Mouse (Mus musculus): ENCODE measurements at regions not wholly inside any gene's neighbourhood (a gene's known extent, or its start where the extent isn't known, plus 50 kb on each side); places are given as distances from the start of the nearest gene placed in this dataset.

GRCm38 (mm10) chr10:111592416-111593149 lies 86.5 kb downstream of the Phlda1 start:
- peak; percentile 21 for DNase-seq

DNA sequence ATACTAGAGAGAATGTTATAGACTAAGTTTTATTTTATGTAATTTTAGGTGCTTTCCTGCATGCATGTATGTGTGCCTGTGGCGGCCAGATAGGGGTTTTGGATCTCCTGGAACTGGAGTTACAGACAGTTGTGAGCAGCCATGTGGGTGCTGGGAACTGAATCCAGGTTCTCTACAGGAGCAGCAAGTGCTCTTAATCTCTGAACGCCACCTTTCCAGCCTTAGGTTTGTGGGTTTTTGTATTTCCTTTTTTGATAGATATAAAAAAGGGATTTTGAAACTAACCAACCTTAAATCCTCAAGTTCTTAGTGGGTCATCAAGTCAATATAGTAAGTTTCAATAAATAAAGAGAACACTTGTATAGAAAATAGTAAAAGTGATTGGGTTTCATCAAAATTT lies 87.2 kb downstream of the Phlda1 start:
- DNase-seq, result no peak

DNA sequence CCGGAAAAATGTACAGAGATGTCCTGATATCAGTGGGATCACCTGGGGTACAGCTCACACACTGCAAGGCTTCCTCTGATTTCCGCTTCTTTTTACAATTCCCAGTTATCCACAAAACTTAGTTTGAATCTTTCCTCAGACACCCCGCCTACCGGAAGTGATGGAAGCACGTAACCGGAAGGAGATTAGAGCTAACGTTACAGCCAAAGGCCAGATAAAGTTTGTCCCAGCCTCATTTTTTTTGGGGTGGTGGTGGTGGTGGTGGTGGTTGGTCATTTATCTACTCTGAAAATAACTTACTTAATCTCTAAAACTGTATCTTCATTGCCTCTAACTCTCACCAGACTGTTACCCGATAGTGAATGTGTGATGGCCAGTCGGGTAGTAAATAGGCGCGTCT lies 88.1 kb downstream of the Phlda1 start:
- DNase-seq, result peak; percentile 90

DNA sequence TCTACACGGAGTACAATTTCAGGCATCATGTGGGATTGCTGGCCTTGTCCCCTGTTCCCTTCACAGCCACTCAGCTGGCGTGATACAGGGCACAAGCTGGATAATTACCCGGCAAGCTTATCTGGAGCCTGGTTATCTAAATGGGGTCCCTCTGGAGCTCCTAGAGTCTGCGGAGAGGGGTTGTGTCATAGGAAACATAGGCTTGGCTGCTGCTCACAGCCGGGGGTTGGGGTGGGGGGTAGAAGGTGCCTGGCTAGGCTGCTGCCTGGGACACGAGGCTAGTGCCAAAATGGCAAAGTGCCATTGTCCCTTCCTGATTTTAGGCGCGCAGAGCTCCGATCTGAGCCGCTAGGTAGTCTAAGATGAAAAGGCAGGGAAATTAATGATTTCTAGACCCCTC lies 88.6 kb downstream of the Phlda1 start:
- peak; percentile 97 for DNase-seq

- DNase-seq, result peak; percentile 84
Measured at GRCm38 (mm10) chr10:111595513-111595995, 89.5 kb downstream of the Phlda1 start.

- DNase-seq, result peak; percentile 69
Measured at GRCm38 (mm10) chr10:111598650-111599049, 92.6 kb downstream of the Phlda1 start.

DNA sequence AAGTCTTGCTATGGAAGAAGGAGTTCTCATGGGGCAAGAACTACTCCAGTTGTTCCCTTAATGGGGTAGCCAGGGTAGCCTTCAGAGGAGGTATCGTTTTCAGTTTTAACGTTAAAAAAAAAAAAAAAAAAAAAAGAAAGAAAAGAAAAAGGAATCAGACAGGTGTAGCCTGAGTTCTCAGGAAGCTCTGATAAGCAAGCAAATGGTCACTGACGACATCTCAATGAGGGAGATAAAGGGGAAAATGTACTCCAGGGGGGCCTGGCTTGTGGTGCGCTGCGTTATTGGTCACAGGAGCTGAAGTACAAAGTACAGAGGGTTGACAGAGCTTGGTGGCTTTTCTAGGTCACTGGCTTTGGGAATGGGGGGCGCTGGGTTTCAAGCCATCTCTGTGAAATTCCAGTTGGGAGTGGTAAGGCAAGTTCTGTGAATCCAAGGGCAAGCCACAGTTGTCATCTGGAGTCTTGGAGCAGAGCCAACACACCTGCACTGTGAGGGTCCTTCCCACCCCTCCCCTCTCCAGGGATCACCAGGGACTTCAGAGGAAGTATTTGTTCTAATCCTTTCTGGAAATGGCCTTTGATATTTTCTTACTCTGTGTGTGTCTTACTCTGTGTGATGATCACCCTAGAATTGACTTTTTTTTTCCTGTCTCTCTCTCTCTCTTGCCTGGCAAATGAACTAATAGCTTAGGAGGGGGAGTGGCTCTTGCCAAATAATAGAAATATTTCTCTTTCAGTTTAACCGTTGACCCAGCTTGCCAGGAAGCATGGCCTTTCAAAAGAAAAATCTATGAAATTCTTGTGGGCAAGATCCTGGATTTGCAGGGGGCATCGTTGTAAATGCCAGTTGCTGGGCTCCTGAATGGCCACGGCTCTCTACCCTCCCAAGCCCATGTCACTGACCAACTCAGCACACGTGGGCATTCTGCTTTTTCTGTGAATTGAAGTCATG lies 93.5 kb downstream of the Phlda1 start:
- peak; percentile 81 for DNase-seq

GRCm38 (mm10) chr10:111600251-111600620 lies 94.2 kb downstream of the Phlda1 start:
- peak; percentile 93 for DNase-seq

- peak; percentile 99 for DNase-seq
Measured at GRCm38 (mm10) chr10:111600677-111601099, 94.6 kb downstream of the Phlda1 start.

DNA sequence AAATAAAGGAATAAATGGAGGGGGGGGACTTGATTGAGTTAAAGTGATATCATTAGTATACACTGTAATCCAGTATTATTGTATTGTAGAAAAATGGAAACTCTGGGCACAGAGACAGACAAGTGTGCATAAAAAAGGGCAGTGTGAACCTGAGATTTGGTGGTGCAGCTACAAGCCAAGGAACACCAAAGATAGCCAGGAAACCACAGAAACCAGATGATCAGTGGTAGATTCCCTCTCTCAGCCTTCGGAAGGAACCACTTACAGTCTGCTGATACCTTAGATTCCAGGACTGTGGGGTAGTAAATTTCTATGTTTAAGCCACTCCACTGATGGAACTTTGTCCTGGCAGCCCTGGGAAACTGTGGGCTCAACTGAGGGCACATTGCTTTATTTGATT lies 97.1 kb downstream of the Phlda1 start:
- DNase-seq, result peak; percentile 40

GRCm38 (mm10) chr10:111607381-111607780 lies 101.3 kb downstream of the Phlda1 start:
- peak; percentile 39 for DNase-seq

- peak; percentile 58 for DNase-seq
Measured at GRCm38 (mm10) chr10:111608385-111609093, 102.5 kb downstream of the Phlda1 start.

DNA sequence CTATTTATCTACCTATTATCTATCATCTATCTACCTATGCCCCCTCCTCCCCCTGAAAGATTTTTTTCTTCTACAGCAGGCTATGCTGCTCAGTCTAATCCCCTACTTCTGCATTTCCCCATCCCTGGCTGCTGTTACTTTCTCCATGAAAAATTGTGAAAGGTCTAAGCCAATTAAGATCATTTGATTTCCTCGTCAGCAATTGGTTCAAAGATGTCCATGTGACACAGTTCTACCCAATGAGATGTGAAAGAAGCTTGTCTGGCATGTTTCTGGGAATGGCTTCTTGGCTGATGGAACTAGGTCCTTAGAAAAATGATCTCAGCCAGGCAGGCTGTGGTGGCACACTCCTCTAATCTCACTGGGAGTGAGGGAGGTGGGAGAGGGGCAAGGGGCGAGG lies 103.8 kb downstream of the Phlda1 start:
- peak; percentile 61 for DNase-seq

- DNase-seq, result peak; percentile 90
Measured at GRCm38 (mm10) chr10:111619627-111620270, 113.7 kb downstream of the Phlda1 start.

DNA sequence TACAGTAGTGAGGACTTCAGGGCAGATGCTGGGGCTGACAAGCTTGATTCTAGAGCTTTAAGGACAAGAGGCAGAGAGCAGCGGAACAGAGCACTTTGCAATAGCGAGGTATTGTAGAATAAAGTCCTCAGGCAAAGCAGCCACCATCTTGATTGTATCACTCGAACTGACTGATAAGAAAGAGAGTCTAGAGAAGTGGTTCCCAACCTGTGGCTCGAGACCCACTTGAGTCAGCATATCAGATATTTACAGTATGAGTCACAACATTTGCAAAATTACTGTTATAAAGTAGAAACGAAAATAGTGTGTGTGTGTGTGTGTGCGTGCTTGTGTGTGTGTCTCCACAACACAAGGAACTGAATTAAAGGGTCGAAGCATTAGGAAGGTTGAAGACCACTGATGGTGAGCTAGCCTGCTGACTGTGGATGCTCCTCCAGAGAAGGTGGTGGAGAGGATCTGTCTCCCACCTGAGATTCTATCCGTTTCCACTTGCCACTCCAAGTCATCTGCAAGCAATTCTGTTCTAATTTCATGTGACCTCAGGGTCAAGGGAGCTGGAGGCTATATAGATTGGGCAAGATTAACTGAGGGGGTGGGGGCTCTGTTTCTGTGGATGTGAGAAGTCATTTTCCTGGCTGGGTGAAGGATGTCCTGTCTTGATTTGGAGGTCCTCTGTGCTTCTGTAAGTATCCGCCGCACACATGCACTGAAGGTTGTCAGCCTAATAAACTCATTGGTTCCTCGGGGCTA lies 115.0 kb downstream of the Phlda1 start:
- DNase-seq, result no peak

- peak; percentile 72 for DNase-seq
Measured at GRCm38 (mm10) chr10:111622789-111623188, 116.7 kb downstream of the Phlda1 start.

GRCm38 (mm10) chr10:111624021-111624420 lies 117.9 kb downstream of the Phlda1 start:
- peak; percentile 84 for DNase-seq

GRCm38 (mm10) chr10:111624624-111625023 lies 118.5 kb downstream of the Phlda1 start:
- peak; percentile 30 for DNase-seq

DNA sequence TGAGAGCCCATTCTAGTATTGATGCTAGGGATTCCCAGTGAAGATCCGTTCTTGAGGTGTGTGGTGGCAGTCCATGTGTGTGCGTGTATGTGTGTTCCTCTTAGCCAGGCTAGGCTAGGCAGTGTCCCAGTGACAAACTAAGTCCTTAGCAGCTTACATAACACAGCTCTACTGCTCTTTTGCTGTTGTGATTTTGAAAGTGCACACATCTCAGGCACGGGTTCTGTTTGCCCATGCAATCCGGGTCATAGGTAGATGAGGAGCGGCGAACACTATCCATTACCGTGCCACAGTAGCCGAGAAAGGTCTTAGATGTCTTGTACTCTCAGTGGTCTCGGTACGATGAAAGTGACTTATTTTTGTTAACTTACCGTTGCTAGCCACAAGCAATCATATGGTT lies 119.5 kb downstream of the Phlda1 start:
- peak; percentile 36 for DNase-seq

DNA sequence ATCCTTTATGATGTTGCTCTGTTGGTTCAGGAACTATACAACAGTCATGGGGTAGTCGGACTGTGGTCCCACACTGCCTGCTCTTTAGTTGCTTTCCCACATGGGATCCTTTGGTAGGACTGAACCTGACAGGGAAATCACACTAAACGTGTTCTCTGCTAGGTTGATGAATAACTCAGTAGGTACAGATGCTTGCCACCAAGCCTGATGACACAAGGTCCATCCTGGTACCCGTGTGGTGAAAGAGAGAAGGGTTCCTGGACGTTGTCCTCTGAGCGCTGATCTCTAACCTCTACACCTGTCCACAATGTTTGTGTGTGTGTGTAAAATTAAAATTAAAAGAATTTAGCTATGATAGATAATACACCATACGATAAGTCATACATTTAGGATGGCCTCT lies 119.9 kb downstream of the Phlda1 start:
- peak; percentile 10 for DNase-seq

DNA sequence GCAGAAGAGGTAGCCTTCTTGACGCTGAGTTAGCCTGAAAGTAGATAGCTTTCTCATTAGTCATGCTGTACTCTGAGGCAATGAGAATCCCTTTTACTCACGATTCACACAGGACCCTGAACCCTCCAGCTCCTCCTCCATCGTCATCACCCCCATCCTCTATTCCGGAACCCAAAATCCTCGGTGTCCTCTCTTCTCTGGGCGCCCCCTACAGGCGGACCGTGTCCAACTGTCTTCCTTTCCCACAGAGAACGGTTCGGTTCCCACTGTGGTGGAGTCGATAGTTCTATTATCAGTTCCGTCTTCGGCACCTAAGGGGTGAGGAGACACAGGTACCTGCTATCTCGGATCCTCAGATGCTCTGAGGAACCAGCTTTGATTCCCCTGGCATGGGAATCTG lies 130.2 kb downstream of the Phlda1 start:
- DNase-seq, result no peak
